Mouse (Mus musculus) ES-Bruce4 (cell line): ENCODE measurements around the gene Pfkfb3. TPM values are rescaled to one million over a fixed set of nuclear protein-coding genes. Genes with fewer than 3 reads are reported as not detected.

Experiments
- H3K27ac ChIP-seq: 2 replicates; pipeline ENCODE4 v1.5.1; 2012; ENCODE audit warnings: low read length, inconsistent platforms; ENCODE audit not compliant: insufficient read depth
- H3K27me3 ChIP-seq: 2 replicates; pipeline ENCODE4 v1.6.1; 2012; ENCODE audit warnings: mild to moderate bottlenecking, low read length, inconsistent platforms; ENCODE audit not compliant: control insufficient read depth, poor library complexity, insufficient read depth, severe bottlenecking
- H3K36me3 ChIP-seq: 2 replicates; pipeline ENCODE4 v1.6.1; 2012; ENCODE audit warnings: inconsistent platforms, mild to moderate bottlenecking, low read length, moderate library complexity; ENCODE audit not compliant: control insufficient read depth, poor library complexity, insufficient read depth, severe bottlenecking
- H3K4me1 ChIP-seq: one replicate; pipeline ENCODE4 v1.8.1; 2011; ENCODE audit warnings: low read length; ENCODE audit not compliant: control insufficient read depth, insufficient read depth
- H3K4me3 ChIP-seq: 2 replicates; pipeline ENCODE4 v1.5.1; 2011; ENCODE audit warnings: low read depth, mild to moderate bottlenecking, low read length
- H3K9ac ChIP-seq: 2 replicates; pipeline ENCODE4 v1.6.1; 2012; ENCODE audit warnings: low read depth, mild to moderate bottlenecking, inconsistent platforms; ENCODE audit not compliant: poor library complexity, severe bottlenecking
- H3K9me3 ChIP-seq: replicated peaks from 2 replicates; pipeline ENCODE4 v1.6.1; 2012; ENCODE audit warnings: mild to moderate bottlenecking, low read length, inconsistent platforms; ENCODE audit not compliant: control insufficient read depth, poor library complexity, insufficient read depth, severe bottlenecking
- CTCF ChIP-seq: IDR thresholded peaks from one replicate; pipeline ENCODE4 v1.8.1; 2011; ENCODE audit warnings: low read depth, low read length
- EP300 ChIP-seq: IDR thresholded peaks from 2 replicates; pipeline ENCODE4 v1.6.1; 2011; ENCODE audit warnings: low read depth, low read length; ENCODE audit not compliant: insufficient read depth
- POLR2A ChIP-seq: IDR thresholded peaks from one replicate; pipeline ENCODE4 v1.8.1; 2011; ENCODE audit warnings: low read length; ENCODE audit not compliant: insufficient read depth
- polyA plus RNA-seq: library from polyadenylated mRNA; stranded (reverse); fragments of >200 nt; gene quantifications from 2 replicates; pipeline ENCODE4 v1.2.4, GENCODE M21; 2011; ENCODE audit warnings: low read depth; ENCODE audit not compliant: missing spikeins, insufficient read depth, insufficient read length

Pfkfb3 gene
- polyA plus RNA-seq, result 73.8 and 74.9 TPM in 2 replicates

- Histone ChIP-seq H3K27ac (no peak within 1 kb of the TSS), H3K27me3 (peaks cover 6% of the 10 kb centered on the region; the same call in 1 of the 2 replicates), H3K4me3 (peak within 1 kb of the TSS; percentile 78), H3K4me1 (peaks cover 2% of the 10 kb centered on the region), H3K36me3 (no peaks in the 10 kb centered on the region), H3K9me3 (no peaks in the 10 kb centered on the region), H3K9ac (peak within 1 kb of the TSS; percentile 53)
- TF ChIP-seq POLR2A, result no peak
- no peak for TF ChIP-seq CTCF
- TF ChIP-seq EP300, result no peak
These were observed at the start of gene Pfkfb3 for GRCm38 (mm10) chr2:11553471-11554400. Gene Pfkfb3 (minus strand): TSS chr2:11554077.

DNA sequence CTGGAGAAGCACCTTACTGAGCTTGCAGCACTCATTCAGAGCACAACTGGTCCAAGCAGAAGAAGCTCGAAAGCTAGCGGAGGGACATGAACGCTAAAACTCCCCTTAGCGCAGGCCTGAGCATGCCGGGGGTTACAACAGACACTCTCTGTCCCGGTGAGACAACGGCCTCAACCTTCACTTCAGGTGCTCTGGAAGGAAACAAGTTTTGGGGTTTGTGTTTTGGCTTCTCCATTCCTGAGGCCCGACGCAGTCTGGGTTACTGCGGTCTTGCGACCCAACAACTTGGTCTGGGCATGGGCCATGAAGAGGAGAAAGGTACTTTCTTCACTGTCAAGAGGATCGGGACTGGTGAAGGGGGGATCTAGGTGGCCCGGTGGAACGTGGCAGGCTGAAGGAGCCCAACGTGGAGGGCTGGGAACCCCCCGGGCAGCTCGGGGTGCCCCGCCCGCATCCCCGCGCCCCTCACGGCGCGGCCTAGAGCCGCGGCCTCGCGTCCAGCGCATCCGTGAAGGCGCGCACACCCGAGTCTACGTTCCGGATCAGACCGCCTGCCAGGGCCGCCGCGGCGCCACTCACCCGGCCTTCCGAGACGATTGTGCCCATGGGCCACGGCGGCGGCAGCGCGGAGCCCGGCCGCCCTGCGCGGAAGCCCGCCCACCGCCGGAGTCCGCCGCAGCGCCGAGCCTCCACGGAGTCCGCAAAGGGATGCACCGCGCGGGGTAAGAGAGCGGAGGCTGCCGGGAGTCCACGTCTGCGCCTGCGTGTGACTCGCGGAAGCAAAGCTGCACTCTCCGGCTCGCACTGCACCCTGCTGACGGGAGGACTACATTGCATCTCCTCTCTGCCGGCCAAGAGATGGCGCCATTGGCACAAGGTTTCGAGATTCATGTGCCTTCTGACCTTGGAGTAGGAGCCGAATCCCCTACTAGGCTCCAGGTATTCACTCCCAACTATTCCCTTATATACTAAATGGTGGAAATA is 48.9 kb upstream of the Pfkfb3 start:
- peak overlapping the region; percentile 32; the same call in 1 of the 2 replicates for H3K27ac ChIP-seq
- H3K36me3 ChIP-seq, result peaks cover 22% of the 10 kb centered on the region
- TF ChIP-seq POLR2A (no peak), CTCF (peak; percentile 100), EP300 (peak; percentile 76; the same call in 1 of the 2 replicates)
- no peaks in the 10 kb centered on the region for H3K9me3 ChIP-seq
- H3K4me3 ChIP-seq, result peak overlapping the region; percentile 100
- H3K4me1 ChIP-seq, result no peaks in the 10 kb centered on the region
- peak overlapping the region; percentile 81 for H3K9ac ChIP-seq
- no peaks in the 10 kb centered on the region for H3K27me3 ChIP-seq

DNA sequence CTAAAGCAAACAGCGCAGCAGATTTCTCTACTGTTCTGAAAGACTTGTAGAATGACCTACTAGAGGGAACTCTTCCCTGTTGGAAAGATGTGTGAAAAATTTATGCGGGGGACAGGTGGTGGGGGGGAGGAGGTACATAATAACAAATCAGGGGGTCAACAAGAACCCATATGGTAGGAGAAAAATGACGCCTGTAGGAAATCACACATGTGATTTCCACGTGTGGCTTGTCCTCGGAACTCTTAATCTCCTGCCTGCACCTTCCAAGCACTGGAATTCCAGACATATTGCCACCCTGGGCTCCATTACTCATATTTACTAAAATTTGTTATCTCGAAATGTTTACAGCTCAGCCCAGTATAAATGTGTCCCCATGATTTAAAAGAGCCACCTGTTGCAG is 47.9 kb upstream of the Pfkfb3 start:
- H3K27me3 ChIP-seq, result no peaks in the 10 kb centered on the region

GRCm38 (mm10) chr2:11597906-11598305 is 44.0 kb upstream of the Pfkfb3 start:
- Histone ChIP-seq H3K27ac (no peak overlapping the region), H3K9me3 (0 out of 2 replicates have a peak, but pooled peaks cover 6% of the 10 kb centered on the region), H3K4me1 (no peaks in the 10 kb centered on the region), H3K36me3 (peaks cover 62% of the 10 kb centered on the region), H3K27me3 (no peaks in the 10 kb centered on the region), H3K9ac (no peak overlapping the region), H3K4me3 (no peak overlapping the region)
- TF ChIP-seq EP300, result no peak
- TF ChIP-seq POLR2A, result no peak
- TF ChIP-seq CTCF, result no peak

More for the DNA sequence above, 47.9 kb upstream of the Pfkfb3 start:
- Histone ChIP-seq H3K36me3 (peaks cover 32% of the 10 kb centered on the region), H3K9me3 (no peaks in the 10 kb centered on the region), H3K4me3 (peak overlapping the region; percentile 23; the same call in 1 of the 2 replicates), H3K27ac (no peak overlapping the region), H3K9ac (peak overlapping the region; percentile 81), H3K4me1 (no peaks in the 10 kb centered on the region)
- TF ChIP-seq POLR2A (no peak), CTCF (no peak), EP300 (no peak)

GRCm38 (mm10) chr2:11596690-11597089 is 42.8 kb upstream of the Pfkfb3 start:
- Histone ChIP-seq H3K9me3 (0 out of 2 replicates have a peak, but pooled peaks cover 6% of the 10 kb centered on the region), H3K4me3 (no peak overlapping the region), H3K27me3 (no peaks in the 10 kb centered on the region), H3K9ac (no peak overlapping the region), H3K27ac (no peak overlapping the region), H3K4me1 (no peaks in the 10 kb centered on the region), H3K36me3 (peaks cover 73% of the 10 kb centered on the region)
- TF ChIP-seq CTCF, result no peak
- no peak for TF ChIP-seq EP300
- TF ChIP-seq POLR2A, result no peak
